Mouse (Mus musculus) cortical plate, adult 2 months (tissue): ENCODE data around the gene Serpina1f.

ENCODE experiments used
- CTCF ChIP-seq: fragments of 200-500 bp; IDR thresholded peaks from 2 replicates; pipeline ENCODE4 v1.5.1; 2011; ENCODE audit warnings: mild to moderate bottlenecking, control low read depth, low read length; ENCODE audit not compliant: insufficient read depth; ENCODE audit errors: extremely low read depth
- POLR2A ChIP-seq: fragments of 200-500 bp; IDR thresholded peaks from 2 replicates; pipeline ENCODE4 v1.6.1; 2011; ENCODE audit warnings: mild to moderate bottlenecking, low read length, control low read depth; ENCODE audit not compliant: insufficient read depth; ENCODE audit errors: extremely low read depth

DNA sequence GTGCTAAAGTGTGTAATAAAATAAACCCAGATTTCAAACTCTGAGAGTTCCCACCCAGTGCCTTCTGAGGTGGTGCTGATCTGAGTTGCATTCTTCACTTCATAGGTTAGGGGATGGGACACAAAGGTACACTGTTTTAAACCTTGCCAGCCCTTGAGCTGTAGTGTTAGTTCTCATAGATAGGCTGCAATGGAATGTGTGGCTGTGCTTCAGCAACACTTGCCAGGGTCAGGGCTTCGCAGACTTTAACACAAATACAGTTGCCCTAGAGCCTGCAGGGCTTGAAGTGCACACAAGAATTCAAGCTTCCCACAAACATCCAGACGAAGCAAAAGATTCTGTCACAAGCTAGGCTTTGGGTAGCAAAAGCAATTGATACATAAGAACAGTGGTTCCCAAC lies 24.4 kb downstream of the Serpina1f start:
- TF ChIP-seq CTCF (no peak), POLR2A (no peak)
